Mouse (Mus musculus): ENCODE data around the gene Plekho1. TPM values are rescaled to one million over a fixed set of nuclear protein-coding genes. Genes with fewer than 3 reads are reported as not detected.
"Not testable (repeated sequence)": the region's sequence is repeated elsewhere in the genome, so short reads cannot be mapped to it uniquely, and the experiment has no call there.

The Plekho1 gene
- polyA plus RNA-seq, 1 experiment from 2014 or later = 64.8 TPM

- not testable (repeated sequence) for H3K4me2 ChIP-seq (ENCODE audit: low read depth, low read length); H3K4me3 ChIP-seq (ENCODE audit: low read depth, low read length); H3K36me3 ChIP-seq (replicated peaks; ENCODE audit: control insufficient read depth, insufficient read depth, low read depth, low read length); H3K9me3 ChIP-seq (replicated peaks; ENCODE audit: control insufficient read depth, low read length); DNase-seq (ENCODE audit: low spot score); ATAC-seq (replicated peaks; ENCODE audit: insufficient number of reproducible peaks, low FRiP score, low TSS enrichment, low read depth); H3K27ac ChIP-seq (replicated peaks; ENCODE audit: low read depth, low read length); H3K4me1 ChIP-seq (ENCODE audit: control insufficient read depth, insufficient read depth, low read length); H3K9ac ChIP-seq (replicated peaks; ENCODE audit: low read length); H3K27me3 ChIP-seq (ENCODE audit: control insufficient read depth, insufficient read depth, low read length)
- WGBS = 80% methylated on average over 8 of the region's 8 CpGs
Observed at GRCm38 (mm10) chr3:95962182-95962581, 33.6 kb downstream of the Plekho1 start.

GRCm38 (mm10) chr3:95959807-95960206 lies 36.0 kb downstream of the Plekho1 start:
- Histone ChIP-seq H3K4me3 (ENCODE audit: low read depth, low read length) (no peak overlapping the region), H3K27ac (replicated peaks; ENCODE audit: low read depth, low read length) (no peak overlapping the region), H3K9me3 (replicated peaks; ENCODE audit: control insufficient read depth, low read length) (no peaks in the 10 kb centered on the region), H3K27me3 (ENCODE audit: control insufficient read depth, insufficient read depth, low read length) (no peaks in the 10 kb centered on the region), H3K9ac (replicated peaks; ENCODE audit: low read length) (no peak overlapping the region), H3K4me1 (ENCODE audit: control insufficient read depth, insufficient read depth, low read length) (no peaks in the 10 kb centered on the region), H3K36me3 (replicated peaks; ENCODE audit: control insufficient read depth, insufficient read depth, low read depth, low read length) (no peaks in the 10 kb centered on the region), H3K4me2 (ENCODE audit: low read depth, low read length) (no peak overlapping the region)
- WGBS = 97% methylated on average over 1 of the region's 1 CpGs
- ATAC-seq (replicated peaks; ENCODE audit: insufficient number of reproducible peaks, low FRiP score, low TSS enrichment, low read depth) (no peak), DNase-seq (ENCODE audit: low spot score) (no peak)

- 79% methylated on average over 5 of the region's 5 CpGs for WGBS
- DNase-seq (ENCODE audit: low spot score) = peak; percentile 57
- Histone ChIP-seq H3K27ac (replicated peaks; ENCODE audit: low read depth, low read length) (no peak overlapping the region), H3K4me2 (ENCODE audit: low read depth, low read length) (no peak overlapping the region), H3K27me3 (ENCODE audit: control insufficient read depth, insufficient read depth, low read length) (no peaks in the 10 kb centered on the region), H3K36me3 (replicated peaks; ENCODE audit: control insufficient read depth, insufficient read depth, low read depth, low read length) (no peaks in the 10 kb centered on the region), H3K9me3 (replicated peaks; ENCODE audit: control insufficient read depth, low read length) (no peaks in the 10 kb centered on the region), H3K9ac (replicated peaks; ENCODE audit: low read length) (no peak overlapping the region), H3K4me1 (ENCODE audit: control insufficient read depth, insufficient read depth, low read length) (no peaks in the 10 kb centered on the region), H3K4me3 (ENCODE audit: low read depth, low read length) (no peak overlapping the region)
- ATAC-seq (replicated peaks; ENCODE audit: insufficient number of reproducible peaks, low FRiP score, low TSS enrichment, low read depth) = no peak
Observed at GRCm38 (mm10) chr3:95959082-95959481, 36.7 kb downstream of the Plekho1 start.

- H3K4me1 ChIP-seq (ENCODE audit: control insufficient read depth, insufficient read depth, low read length) = no peaks in the 10 kb centered on the region
- H3K9ac ChIP-seq (replicated peaks; ENCODE audit: low read length) = no peak overlapping the region
- no peak overlapping the region for H3K4me2 ChIP-seq (ENCODE audit: low read depth, low read length)
- no peaks in the 10 kb centered on the region for H3K9me3 ChIP-seq (replicated peaks; ENCODE audit: control insufficient read depth, low read length)
- no peaks in the 10 kb centered on the region for H3K36me3 ChIP-seq (replicated peaks; ENCODE audit: control insufficient read depth, insufficient read depth, low read depth, low read length)
- DNase-seq (ENCODE audit: low spot score) (no peak), ATAC-seq (replicated peaks; ENCODE audit: insufficient number of reproducible peaks, low FRiP score, low TSS enrichment, low read depth) (no peak)
- no peak overlapping the region for H3K4me3 ChIP-seq (ENCODE audit: low read depth, low read length)
- no peak overlapping the region for H3K27ac ChIP-seq (replicated peaks; ENCODE audit: low read depth, low read length)
- no peaks in the 10 kb centered on the region for H3K27me3 ChIP-seq (ENCODE audit: control insufficient read depth, insufficient read depth, low read length)
- WGBS = 83% methylated on average over 8 of the region's 8 CpGs
Observed at GRCm38 (mm10) chr3:95957359-95958148, 38.2 kb downstream of the Plekho1 start.

GRCm38 (mm10) chr3:95955318-95955717 lies 40.5 kb downstream of the Plekho1 start:
- H3K9me3 ChIP-seq (replicated peaks; ENCODE audit: control insufficient read depth, low read length) = no peaks in the 10 kb centered on the region
- no peaks in the 10 kb centered on the region for H3K27me3 ChIP-seq (ENCODE audit: control insufficient read depth, insufficient read depth, low read length)
- DNase-seq (ENCODE audit: low spot score) = no peak
- H3K36me3 ChIP-seq (replicated peaks; ENCODE audit: control insufficient read depth, insufficient read depth, low read depth, low read length) = no peaks in the 10 kb centered on the region
- H3K27ac ChIP-seq (replicated peaks; ENCODE audit: low read depth, low read length) = no peak overlapping the region
- H3K4me3 ChIP-seq (ENCODE audit: low read depth, low read length) = no peak overlapping the region
- ATAC-seq (replicated peaks; ENCODE audit: insufficient number of reproducible peaks, low FRiP score, low TSS enrichment, low read depth) = no peak
- no peak overlapping the region for H3K4me2 ChIP-seq (ENCODE audit: low read depth, low read length)
- WGBS = 87% methylated on average over 5 of the region's 5 CpGs
- no peak overlapping the region for H3K9ac ChIP-seq (replicated peaks; ENCODE audit: low read length)
- H3K4me1 ChIP-seq (ENCODE audit: control insufficient read depth, insufficient read depth, low read length) = no peaks in the 10 kb centered on the region

- WGBS = 86% methylated on average over 12 of the region's 12 CpGs
- not testable (repeated sequence) for H3K4me2 ChIP-seq (ENCODE audit: low read depth, low read length); H3K27ac ChIP-seq (replicated peaks; ENCODE audit: low read depth, low read length); H3K4me3 ChIP-seq (ENCODE audit: low read depth, low read length); H3K4me1 ChIP-seq (ENCODE audit: control insufficient read depth, insufficient read depth, low read length); DNase-seq (ENCODE audit: low spot score); H3K9me3 ChIP-seq (replicated peaks; ENCODE audit: control insufficient read depth, low read length); ATAC-seq (replicated peaks; ENCODE audit: insufficient number of reproducible peaks, low FRiP score, low TSS enrichment, low read depth); H3K9ac ChIP-seq (replicated peaks; ENCODE audit: low read length); H3K27me3 ChIP-seq (ENCODE audit: control insufficient read depth, insufficient read depth, low read length); H3K36me3 ChIP-seq (replicated peaks; ENCODE audit: control insufficient read depth, insufficient read depth, low read depth, low read length)
Observed at GRCm38 (mm10) chr3:95954648-95955173, 41.1 kb downstream of the Plekho1 start.

GRCm38 (mm10) chr3:95953522-95953921 lies 42.3 kb downstream of the Plekho1 start:
- Histone ChIP-seq H3K36me3 (replicated peaks; ENCODE audit: control insufficient read depth, insufficient read depth, low read depth, low read length) (no peaks in the 10 kb centered on the region), H3K4me3 (ENCODE audit: low read depth, low read length) (no peak overlapping the region), H3K4me1 (ENCODE audit: control insufficient read depth, insufficient read depth, low read length) (no peaks in the 10 kb centered on the region), H3K27me3 (ENCODE audit: control insufficient read depth, insufficient read depth, low read length) (no peaks in the 10 kb centered on the region), H3K9ac (replicated peaks; ENCODE audit: low read length) (no peak overlapping the region), H3K27ac (replicated peaks; ENCODE audit: low read depth, low read length) (no peak overlapping the region), H3K9me3 (replicated peaks; ENCODE audit: control insufficient read depth, low read length) (no peaks in the 10 kb centered on the region), H3K4me2 (ENCODE audit: low read depth, low read length) (no peak overlapping the region)
- no peak for DNase-seq (ENCODE audit: low spot score)
- ATAC-seq (replicated peaks; ENCODE audit: insufficient number of reproducible peaks, low FRiP score, low TSS enrichment, low read depth) = no peak
- WGBS = 77% methylated on average over 3 of the region's 3 CpGs

- Histone ChIP-seq H3K4me2 (ENCODE audit: low read depth, low read length) (no peak overlapping the region), H3K9me3 (replicated peaks; ENCODE audit: control insufficient read depth, low read length) (no peaks in the 10 kb centered on the region), H3K27ac (replicated peaks; ENCODE audit: low read depth, low read length) (no peak overlapping the region), H3K36me3 (replicated peaks; ENCODE audit: control insufficient read depth, insufficient read depth, low read depth, low read length) (no peaks in the 10 kb centered on the region), H3K4me1 (ENCODE audit: control insufficient read depth, insufficient read depth, low read length) (no peaks in the 10 kb centered on the region), H3K4me3 (ENCODE audit: low read depth, low read length) (no peak overlapping the region), H3K9ac (replicated peaks; ENCODE audit: low read length) (no peak overlapping the region), H3K27me3 (ENCODE audit: control insufficient read depth, insufficient read depth, low read length) (no peaks in the 10 kb centered on the region)
- ATAC-seq (replicated peaks; ENCODE audit: insufficient number of reproducible peaks, low FRiP score, low TSS enrichment, low read depth) (no peak), DNase-seq (ENCODE audit: low spot score) (no peak)
Observed at GRCm38 (mm10) chr3:95953023-95953422, 42.8 kb downstream of the Plekho1 start.
